Mouse (Mus musculus): ENCODE measurements at regions not wholly inside any gene's neighbourhood (a gene's known extent, or its start where the extent isn't known, plus 50 kb on each side); places are given as distances from the start of the nearest gene placed in this dataset.

DNA sequence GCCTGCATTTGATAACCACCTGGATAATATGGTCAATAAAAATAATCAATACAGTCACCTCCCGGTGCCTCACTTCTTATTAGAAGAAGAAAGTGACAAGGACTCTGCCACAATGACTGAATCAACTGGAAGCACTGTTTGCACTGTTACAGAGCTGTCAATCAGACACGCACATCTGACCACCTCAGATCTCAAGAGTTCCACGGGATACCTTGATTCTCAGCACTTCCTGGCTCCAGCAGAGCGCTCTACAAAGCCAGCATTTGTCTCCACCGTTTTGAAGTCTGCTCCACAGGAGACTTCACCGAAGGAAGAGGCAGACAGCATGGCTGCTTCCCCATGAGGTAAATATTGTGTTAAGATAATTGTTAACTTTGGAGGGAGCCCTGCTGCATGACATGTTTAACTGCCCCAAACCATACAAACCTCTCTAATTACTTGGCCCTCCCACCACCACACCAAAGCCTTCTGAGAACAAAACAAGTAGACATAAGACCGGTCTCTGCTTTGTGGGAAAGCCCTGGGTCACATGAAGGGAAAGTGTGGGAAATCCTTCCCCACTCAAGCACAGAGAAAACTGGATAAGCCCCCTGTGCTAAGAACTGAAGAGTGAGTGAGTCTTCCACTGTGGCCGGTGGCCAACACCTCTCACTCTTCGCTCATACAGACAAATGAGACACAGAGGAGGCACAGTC, 320.2 kb downstream of the Irs2 start:
- Histone ChIP-seq H3K27ac (no peak overlapping the region), H3K4me3 (no peak overlapping the region)
- no peak for TF ChIP-seq CTCF (IDR thresholded peaks at IDR 0.05)
- no peak for DNase-seq (ENCODE audit: extremely low spot score in 1 of 2, low spot score in 2 of 2)
- intact Hi-C loops (cut with DNase I): no loop called here

Data from left cerebral cortex, adult 2 months (tissue).